ENCODE assay signal across 26 mouse cellular contexts in genomic region chr11:4155641-4156040, GRCm38 (mm10). TPM values are rescaled to one million over a fixed set of nuclear protein-coding genes. Genes with fewer than 3 reads are reported as not detected.
DNase-seq lines count a peak whose midpoint lies in the region; ATAC-seq lines count a peak whose summit lies in the region.
"Had no signal": no experiment of that assay in that cellular context is flagged by ENCODE, and none has a peak within 500 bp of the region (broad histone marks: within the 10 kb centered on the region; RNA-seq: fewer than 3 reads in every experiment).

No protein-coding gene starts in this region.

- H3K36me3 ChIP-seq in liver, embryonic 11.5 days (ENCODE audit: control insufficient read depth, insufficient read depth, low read length): no peaks in the 10 kb centered on the region
- H3K36me3 ChIP-seq in midbrain, embryonic 11.5 days (ENCODE audit: control insufficient read depth, insufficient read depth, low read length): no peaks in the 10 kb centered on the region
- H3K36me3 ChIP-seq: hindbrain, embryonic 12.5 days; hindbrain, embryonic 15.5 days had no signal

- no peak overlapping the region for H3K4me3 ChIP-seq in liver, embryonic 11.5 days (ENCODE audit: low read depth, low read length)
- no peak overlapping the region for H3K4me3 ChIP-seq in midbrain, embryonic 11.5 days (ENCODE audit: low read depth, low read length)
- H3K4me3 ChIP-seq: forebrain, embryonic 10.5 days; forebrain, embryonic 13.5 days; heart, adult 2 months; heart, embryonic 10.5 days; heart, embryonic 13.5 days; hindbrain, embryonic 12.5 days; hindbrain, embryonic 15.5 days had no signal

- 52% methylated on average over 5 of the region's 5 CpGs for WGBS in liver, embryonic 11.5 days
- 79% methylated on average over 5 of the region's 5 CpGs for WGBS in midbrain, embryonic 11.5 days

- ATAC-seq in liver, embryonic 11.5 days (replicated peaks; ENCODE audit: low FRiP score): 0 out of 2 replicates have a peak, but pooled peaks have one; percentile 32
- ATAC-seq in megakaryocyte progenitor cell, adult 5-6 weeks (replicated peaks; ENCODE audit: poor library complexity): peak; percentile 52
- ATAC-seq in midbrain, embryonic 11.5 days (ENCODE audit: low FRiP score): no peak
- ATAC-seq: forebrain, embryonic 13.5 days; forebrain, embryonic 16.5 days had no signal

- peaks cover 11% of the 10 kb centered on the region; the same call in 1 of the 2 replicates for H3K4me1 ChIP-seq in liver, embryonic 11.5 days (replicated peaks; ENCODE audit: control insufficient read depth, insufficient read depth, low read length)
- H3K4me1 ChIP-seq in midbrain, embryonic 11.5 days (ENCODE audit: control insufficient read depth, insufficient read depth, low read length): peaks cover 2% of the 10 kb centered on the region; the same call in 1 of the 2 replicates

- no peaks in the 10 kb centered on the region for H3K9me3 ChIP-seq in liver, embryonic 11.5 days (ENCODE audit: control insufficient read depth, low read length)
- no peaks in the 10 kb centered on the region for H3K9me3 ChIP-seq in midbrain, embryonic 11.5 days (ENCODE audit: control insufficient read depth, low read length)
- H3K9me3 ChIP-seq: forebrain, embryonic 10.5 days; forebrain, embryonic 13.5 days; heart, embryonic 10.5 days; heart, embryonic 13.5 days; hindbrain, embryonic 12.5 days; hindbrain, embryonic 15.5 days had no signal

- H3K27me3 ChIP-seq in liver, embryonic 11.5 days (replicated peaks; ENCODE audit: control insufficient read depth, insufficient read depth, low read length): no peaks in the 10 kb centered on the region
- H3K27me3 ChIP-seq in midbrain, embryonic 11.5 days (ENCODE audit: control insufficient read depth, insufficient read depth, low read length): no peaks in the 10 kb centered on the region
- H3K27me3 ChIP-seq: CH12.LX; forebrain, embryonic 13.5 days; heart, embryonic 13.5 days; hindbrain, embryonic 12.5 days; hindbrain, embryonic 15.5 days had no signal

- H3K27ac ChIP-seq in liver, embryonic 11.5 days (ENCODE audit: low read depth, low read length): no peak overlapping the region
- H3K27ac ChIP-seq in midbrain, embryonic 11.5 days (ENCODE audit: low read depth, low read length): no peak overlapping the region
- H3K27ac ChIP-seq: forebrain, embryonic 10.5 days; forebrain, embryonic 13.5 days; heart, adult 2 months; heart, embryonic 10.5 days; heart, embryonic 13.5 days; hindbrain, embryonic 12.5 days; hindbrain, embryonic 15.5 days had no signal

- H3K4me2 ChIP-seq in liver, embryonic 11.5 days: no peak overlapping the region
- no peak overlapping the region for H3K4me2 ChIP-seq in midbrain, embryonic 11.5 days
- H3K4me2 ChIP-seq: forebrain, embryonic 13.5 days; heart, embryonic 13.5 days; hindbrain, embryonic 12.5 days; hindbrain, embryonic 15.5 days had no signal

- no peak overlapping the region for H3K9ac ChIP-seq in liver, embryonic 11.5 days (ENCODE audit: low read depth, low read length)
- no peak overlapping the region for H3K9ac ChIP-seq in midbrain, embryonic 11.5 days (ENCODE audit: low read length)
- H3K9ac ChIP-seq: forebrain, embryonic 13.5 days; heart, embryonic 13.5 days; hindbrain, embryonic 12.5 days; hindbrain, embryonic 15.5 days had no signal

- no peak for DNase-seq in liver, embryonic 11.5 days (ENCODE audit: low spot score)
- no peak for DNase-seq in liver
- DNase-seq in brain, adult 2 months (ENCODE audit: low read depth, low spot score): peak; percentile 51
- DNase-seq in midbrain, embryonic 11.5 days (ENCODE audit: low spot score, missing footprints): no peak
- DNase-seq in spleen, postnatal 14 days (ENCODE audit: low spot score in 2 of 2): no peak
- DNase-seq: adrenal gland, adult 2 months; adrenal gland, postnatal 14 days; B cell, adult 2 months; cerebellum, adult 18-20 months; cerebellum, adult 9-10 months; cerebellum, postnatal 14 days; gastrocnemius, postnatal 10 days; gastrocnemius, postnatal 36 days; heart, adult 2 months; heart, postnatal 14 days; heart, postnatal 4 days had no signal

RNA-seq across cellular contexts. Expression of gene Ccdc157, which starts 4.5 kb away (rescaled TPM):
- polyA plus RNA-seq in liver, embryonic 11.5 days (2014; fragmentation: Nextera tagmentation; extraction: Ambion mirVana): 2.2 and 2.3 TPM in 2 replicates
- 0.44 and 0.54 TPM in 2 replicates for total RNA-seq in megakaryocyte progenitor cell, adult 5-6 weeks (2015)
- 0.67 and 0.95 TPM in 2 replicates for total RNA-seq in megakaryocyte progenitor cell, adult 5-6 weeks (2017)
- polyA plus RNA-seq in midbrain, embryonic 11.5 days (2014; fragmentation: Nextera tagmentation; extraction: Ambion mirVana): 2.5 and 3.1 TPM in 2 replicates

RNA-seq across cellular contexts. Expression of gene Sf3a1, which starts 4.5 kb away (rescaled TPM):
- 76.0 and 76.7 TPM in 2 replicates for polyA plus RNA-seq in liver, embryonic 11.5 days (2014; fragmentation: Nextera tagmentation; extraction: Ambion mirVana)
- 64.8 and 65.7 TPM in 2 replicates for total RNA-seq in megakaryocyte progenitor cell, adult 5-6 weeks (2015)
- 35.3 and 40.0 TPM in 2 replicates for total RNA-seq in megakaryocyte progenitor cell, adult 5-6 weeks (2017)
- 92.1 and 93.6 TPM in 2 replicates for polyA plus RNA-seq in midbrain, embryonic 11.5 days (2014; fragmentation: Nextera tagmentation; extraction: Ambion mirVana)

RNA-seq across cellular contexts. Expression of gene Rnf215, which starts 20.6 kb away (rescaled TPM):
- 10.4 and 11.6 TPM in 2 replicates for polyA plus RNA-seq in liver, embryonic 11.5 days (2014; fragmentation: Nextera tagmentation; extraction: Ambion mirVana)
- 2.5 and 4.7 TPM in 2 replicates for total RNA-seq in megakaryocyte progenitor cell, adult 5-6 weeks (2015)
- total RNA-seq in megakaryocyte progenitor cell, adult 5-6 weeks (2017): 5.9 and 8.8 TPM in 2 replicates
- 23.5 and 26.7 TPM in 2 replicates for polyA plus RNA-seq in midbrain, embryonic 11.5 days (2014; fragmentation: Nextera tagmentation; extraction: Ambion mirVana)

RNA-seq across cellular contexts. Expression of gene Tbc1d10a, which starts 30.9 kb away (rescaled TPM):
- polyA plus RNA-seq in liver, embryonic 11.5 days (2014; fragmentation: Nextera tagmentation; extraction: Ambion mirVana): 13.2 and 13.6 TPM in 2 replicates
- 1.9 and 2.7 TPM in 2 replicates for total RNA-seq in megakaryocyte progenitor cell, adult 5-6 weeks (2015)
- total RNA-seq in megakaryocyte progenitor cell, adult 5-6 weeks (2017): 4.3 and 8.0 TPM in 2 replicates
- 14.6 and 17.3 TPM in 2 replicates for polyA plus RNA-seq in midbrain, embryonic 11.5 days (2014; fragmentation: Nextera tagmentation; extraction: Ambion mirVana)

RNA-seq across cellular contexts. Expression of gene Sec14l2, which starts 32.4 kb away (rescaled TPM):
- polyA plus RNA-seq in liver, embryonic 11.5 days (2014; fragmentation: Nextera tagmentation; extraction: Ambion mirVana): 6.2 and 6.8 TPM in 2 replicates
- 0.71 and 0.72 TPM in 2 replicates for total RNA-seq in megakaryocyte progenitor cell, adult 5-6 weeks (2015)
- 0.87 and 1.7 TPM in 2 replicates for total RNA-seq in megakaryocyte progenitor cell, adult 5-6 weeks (2017)
- 1.9 TPM in 2 replicates for polyA plus RNA-seq in midbrain, embryonic 11.5 days (2014; fragmentation: Nextera tagmentation; extraction: Ambion mirVana)
- total RNA-seq: granulocyte monocyte progenitor cell, adult 5-6 weeks had no signal
